Mouse (Mus musculus) cerebral cortex, adult 2 months (tissue): ENCODE results near the gene Map6d1.

Experiments
- WGBS: fragments of 180-500 bp; shearing (Covaris S2); methylation state at CpG from one replicate; pipeline ENCODE4 v1.1.7; 2018; 5-methylcytosine and 5-hydroxymethylcytosine counted together

Map6d1 gene

GRCm38 (mm10) chr16:20240468-20241414 is at the start of gene Map6d1:
Gene Map6d1, minus strand, starts transcription at chr16:20241358.
- WGBS: under 1% methylated on average over 90 of the region's 90 CpGs

DNA sequence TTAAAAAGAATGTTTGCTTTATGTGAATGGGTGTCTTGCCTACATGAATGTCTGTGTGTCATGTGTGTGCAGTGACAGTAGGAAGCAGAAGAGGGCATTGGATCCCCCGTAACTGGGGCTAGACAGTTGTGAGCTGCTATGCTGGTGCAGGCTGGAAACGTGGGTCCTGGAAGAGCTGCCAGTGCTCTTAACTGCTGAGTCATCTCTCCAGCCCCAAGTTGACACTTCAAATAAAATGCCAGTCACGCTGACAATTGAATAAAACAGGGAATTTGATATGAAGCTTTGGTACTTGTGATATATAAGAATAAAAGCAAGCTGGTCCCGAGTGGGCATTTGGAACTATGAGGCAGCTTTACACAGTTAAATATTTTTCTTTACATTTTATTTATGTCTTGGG is 39.1 kb upstream of the Map6d1 start:
- 55% methylated on average over 4 of the region's 4 CpGs for WGBS

DNA sequence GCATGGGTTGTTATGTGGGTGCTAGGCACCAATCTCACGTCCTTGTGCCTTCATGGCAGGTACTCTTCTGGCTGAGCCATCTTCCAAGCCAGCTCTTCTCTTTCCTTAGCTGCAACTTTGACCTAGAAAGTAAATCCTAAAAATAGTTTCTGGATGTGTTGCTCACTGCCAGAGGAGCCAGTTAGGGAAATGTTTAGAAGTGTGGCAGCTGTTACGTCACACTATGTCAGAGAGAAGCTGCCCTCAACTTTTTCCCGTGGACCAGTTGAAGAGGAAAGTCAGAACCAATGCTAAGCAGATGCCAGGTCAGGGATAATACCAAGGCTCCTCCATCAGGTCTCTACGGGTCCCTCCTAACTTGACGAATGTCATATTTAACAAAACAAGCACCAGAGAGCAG is 38.2 kb upstream of the Map6d1 start:
- 76% methylated on average over 5 of the region's 5 CpGs for WGBS

DNA sequence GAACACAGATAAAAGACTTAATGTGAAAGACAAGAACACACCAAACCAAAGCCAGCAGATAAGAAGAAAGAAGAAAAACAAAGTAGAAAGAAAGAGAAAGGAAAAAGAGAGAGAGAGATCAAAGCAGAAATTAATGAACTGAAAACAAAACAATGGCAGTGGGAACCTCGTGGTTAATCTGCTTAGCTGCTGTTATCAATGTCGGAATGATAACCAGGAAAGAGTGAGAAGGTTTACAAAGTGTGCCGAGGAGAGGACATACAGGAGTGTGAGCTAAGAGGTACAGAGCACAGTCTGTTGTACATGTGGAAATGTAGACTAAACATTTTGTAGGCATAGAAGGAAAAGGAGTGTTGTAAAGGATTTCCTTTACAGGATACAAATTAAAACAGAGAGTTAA is 31.8 kb upstream of the Map6d1 start:
- 32% methylated on average over 3 of the region's 3 CpGs for WGBS

- WGBS: 85% methylated on average over 4 of the region's 4 CpGs
Observed at GRCm38 (mm10) chr16:20271339-20271738, 30.2 kb upstream of the Map6d1 start.

- WGBS: 84% methylated on average over 7 of the region's 7 CpGs
Observed at GRCm38 (mm10) chr16:20265089-20265488, 23.9 kb upstream of the Map6d1 start.

GRCm38 (mm10) chr16:20257926-20258325 is 16.8 kb upstream of the Map6d1 start:
- WGBS: 76% methylated on average over 5 of the region's 5 CpGs

DNA sequence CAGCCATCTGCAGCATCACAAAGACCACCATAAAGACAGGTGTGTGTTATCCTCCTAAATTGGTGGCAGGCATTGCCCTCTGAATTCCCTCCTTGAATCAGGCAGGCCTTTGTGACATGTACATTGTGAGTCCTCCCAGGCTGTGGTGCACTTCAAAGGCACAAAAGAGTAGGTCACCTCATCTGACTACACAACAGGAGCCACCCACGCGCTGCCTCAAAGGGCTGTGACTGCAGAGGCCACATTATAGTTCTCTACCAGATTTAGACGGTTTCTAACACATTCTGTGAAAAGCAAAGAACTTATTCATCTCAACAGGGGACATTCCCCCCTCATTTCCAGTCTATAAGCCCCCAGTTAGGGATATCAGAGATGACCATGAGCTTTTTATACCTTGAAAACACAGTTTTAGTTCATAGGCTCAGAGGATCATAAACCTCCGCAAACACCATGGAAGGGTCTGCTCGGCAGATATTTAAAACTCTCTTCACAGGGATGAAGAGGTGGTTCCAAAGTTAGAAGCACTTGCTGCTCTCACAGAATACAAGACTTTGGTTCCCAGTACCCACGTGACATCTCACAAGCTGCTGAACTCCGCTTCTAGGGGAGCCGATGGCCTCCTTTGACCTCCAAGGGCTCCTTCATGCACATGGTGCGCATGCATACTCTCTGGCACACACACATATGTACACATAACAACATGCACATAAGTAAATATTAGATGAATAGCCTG is 7.5 kb upstream of the Map6d1 start:
- WGBS: 49% methylated on average over 9 of the region's 9 CpGs

GRCm38 (mm10) chr16:20238646-20239045 is 2.5 kb downstream of the Map6d1 start:
- WGBS: 38% methylated on average over 4 of the region's 4 CpGs

GRCm38 (mm10) chr16:20237426-20237825 is 3.7 kb downstream of the Map6d1 start:
- 23% methylated on average over 4 of the region's 4 CpGs for WGBS

DNA sequence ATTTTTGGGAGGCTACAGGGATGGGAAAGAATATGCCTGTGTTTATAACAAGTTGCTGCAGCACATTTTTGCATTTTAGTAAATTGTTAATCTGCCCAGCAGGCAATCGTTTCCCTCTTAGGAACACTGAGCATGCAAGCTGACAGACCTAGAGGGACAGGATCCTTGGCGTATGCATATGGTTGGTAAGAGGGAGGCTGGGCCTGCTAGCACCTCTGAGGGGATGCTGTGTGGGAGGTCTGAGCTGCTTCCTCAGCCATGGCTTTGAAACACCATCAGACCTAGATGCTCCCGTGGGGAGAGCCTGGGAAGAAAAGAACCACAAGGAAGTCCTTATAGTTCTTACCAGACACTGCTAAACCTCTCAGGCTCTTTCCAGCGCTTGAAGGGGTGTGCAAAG is 6.8 kb downstream of the Map6d1 start:
- 42% methylated on average over 4 of the region's 4 CpGs for WGBS

DNA sequence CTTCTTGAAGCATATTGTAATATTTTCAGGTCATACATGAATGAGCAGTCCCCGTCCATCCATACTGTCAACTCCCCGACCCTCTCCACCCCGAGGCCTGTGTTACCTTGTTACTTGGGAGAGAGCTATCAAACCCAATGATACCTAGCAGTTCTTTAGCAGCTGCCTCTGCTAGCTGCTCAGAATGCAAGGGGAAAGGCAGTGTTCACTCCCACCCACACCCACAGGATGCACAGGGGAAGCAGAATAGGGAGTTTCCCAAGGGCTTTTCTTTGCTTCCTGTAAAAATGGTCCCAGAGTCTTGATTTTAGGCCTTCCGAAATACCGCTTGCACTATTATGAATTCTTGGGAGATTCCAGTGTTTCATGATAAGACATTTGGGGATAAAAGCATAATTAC is 13.0 kb downstream of the Map6d1 start:
- 76% methylated on average over 5 of the region's 5 CpGs for WGBS

GRCm38 (mm10) chr16:20227504-20227903 is 13.7 kb downstream of the Map6d1 start:
- WGBS: 53% methylated on average over 6 of the region's 6 CpGs

- 96% methylated on average over 4 of the region's 4 CpGs for WGBS
Observed at GRCm38 (mm10) chr16:20226676-20227075, 14.5 kb downstream of the Map6d1 start.

DNA sequence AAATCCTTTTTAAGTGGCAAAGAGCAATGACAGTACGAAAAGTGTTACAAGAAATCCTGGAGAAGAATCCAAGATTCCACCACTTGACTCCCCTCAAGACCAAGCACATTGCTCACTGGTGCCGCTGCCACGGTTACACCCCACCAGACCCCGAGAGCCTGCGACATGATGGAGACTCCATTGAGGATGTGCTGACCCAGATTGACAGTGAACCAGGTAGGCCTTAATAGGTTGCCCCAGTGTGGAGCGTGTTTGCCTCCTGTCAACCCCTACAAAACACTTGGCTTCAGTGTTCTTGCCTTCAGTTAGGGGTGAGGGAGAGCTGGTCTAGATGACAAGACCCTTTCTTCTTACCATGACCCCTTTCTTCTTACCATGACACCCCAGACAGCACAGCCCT is 18.4 kb downstream of the Map6d1 start:
- 91% methylated on average over 6 of the region's 6 CpGs for WGBS

GRCm38 (mm10) chr16:20213591-20214226 is 27.4 kb downstream of the Map6d1 start:
- WGBS: 83% methylated on average over 3 of the region's 3 CpGs

DNA sequence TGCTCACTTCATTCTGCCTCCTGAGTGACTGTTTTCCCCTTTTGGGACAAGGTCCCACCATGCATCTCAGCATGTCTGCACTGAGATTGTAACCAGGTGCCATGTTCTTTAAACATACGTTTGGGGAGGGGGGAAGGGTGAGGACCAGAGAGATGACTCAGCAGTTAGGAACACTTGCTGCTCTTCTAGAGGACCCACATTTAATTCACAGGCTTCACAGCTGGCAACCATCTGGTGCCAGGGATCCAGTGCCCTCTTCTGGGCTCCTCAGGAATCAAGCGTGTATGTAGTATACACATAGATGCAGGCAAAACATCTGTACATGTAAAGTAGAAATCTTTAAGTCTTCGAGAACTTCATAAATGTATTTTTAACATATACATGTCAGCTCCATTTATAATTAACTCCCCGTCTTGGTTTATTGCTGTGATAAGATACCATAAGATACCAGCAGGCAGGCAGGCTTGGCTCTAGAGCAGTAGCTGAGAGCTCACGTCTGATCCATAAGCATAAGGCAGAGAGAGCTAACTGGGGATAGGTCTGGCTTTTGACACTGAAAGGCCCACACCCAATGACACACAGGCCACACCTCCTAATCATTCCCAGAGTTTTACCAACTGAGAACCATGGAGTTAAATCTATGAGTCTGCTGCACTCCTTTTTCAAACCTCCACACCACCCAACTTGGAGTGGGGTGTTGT is 41.5 kb downstream of the Map6d1 start:
- WGBS: 62% methylated on average over 5 of the region's 5 CpGs

GRCm38 (mm10) chr16:20196962-20197361 is 44.2 kb downstream of the Map6d1 start:
- 81% methylated on average over 5 of the region's 5 CpGs for WGBS

GRCm38 (mm10) chr16:20195546-20195945 is 45.6 kb downstream of the Map6d1 start:
- 96% methylated on average over 3 of the region's 3 CpGs for WGBS

DNA sequence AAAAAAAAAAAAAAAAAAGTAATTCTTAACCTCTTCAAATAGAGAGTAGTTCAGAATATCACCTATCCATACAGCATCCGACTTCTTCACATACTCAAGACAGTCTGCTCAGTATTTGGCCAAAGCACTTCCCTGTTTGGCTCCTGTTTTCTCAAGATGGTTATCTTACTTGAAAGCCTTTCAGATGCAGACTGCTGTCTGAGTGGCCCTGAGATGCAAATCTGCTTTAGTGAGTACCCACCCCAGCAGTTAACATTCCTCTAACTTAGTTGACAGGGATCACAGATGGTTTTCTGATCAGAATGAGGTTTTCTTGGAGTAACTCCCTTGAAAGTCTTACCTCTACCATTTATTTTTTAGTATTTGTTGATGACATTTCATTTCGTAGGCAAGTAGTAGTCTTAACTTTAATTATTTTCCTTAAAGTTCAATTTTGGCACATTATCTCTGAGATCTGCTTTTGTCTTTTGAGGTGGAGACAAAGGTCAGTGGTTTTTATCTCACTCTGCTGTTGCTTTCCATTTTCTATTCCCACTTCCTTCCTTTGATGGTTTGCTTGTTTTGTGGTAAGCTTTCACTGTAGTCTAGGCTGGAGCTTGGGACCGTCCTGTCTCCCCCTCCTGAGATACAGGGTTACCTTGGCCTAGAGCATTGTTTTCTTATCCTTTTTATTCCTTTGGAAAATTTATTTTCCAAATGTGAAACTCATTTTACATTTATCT is 49.8 kb downstream of the Map6d1 start:
- WGBS: 84% methylated on average over 3 of the region's 3 CpGs

DNA sequence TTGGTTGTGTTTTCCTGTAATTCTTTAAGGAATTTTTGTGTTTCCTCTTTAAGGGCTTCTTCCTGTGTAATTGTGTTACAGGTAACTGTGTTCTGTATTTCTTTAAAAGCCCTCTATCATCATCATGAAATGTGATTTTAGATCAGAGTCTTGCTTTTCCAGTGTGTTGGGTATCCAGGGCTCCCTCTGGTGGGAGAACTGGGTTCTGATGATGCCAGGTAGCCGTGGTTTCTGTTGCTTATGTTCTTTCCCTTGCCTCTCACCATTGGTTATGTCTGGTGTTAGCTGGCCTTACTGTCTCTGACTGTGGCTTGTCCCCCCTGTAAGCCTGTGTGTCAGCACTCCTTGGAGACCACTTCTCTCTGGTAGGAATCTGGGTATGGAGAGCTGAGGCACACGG is 55.8 kb downstream of the Map6d1 start:
- WGBS: 50% methylated on average over 2 of the region's 2 CpGs
